Mouse (Mus musculus): ENCODE results near the gene 2810004N23Rik.

GRCm38 (mm10) chr8:124909936-124910335 is 47.0 kb upstream of the 2810004N23Rik start:
- TF ChIP-seq EP300 (IDR thresholded peaks at IDR 0.05) (no peak), CTCF (IDR thresholded peaks at IDR 0.05) (no peak)

Measured in lung, postnatal 0 days (tissue).